Mouse (Mus musculus) liver, embryonic 12.5 days (tissue): ENCODE results near the gene Trim25. TPM values are rescaled to one million over a fixed set of nuclear protein-coding genes. Genes with fewer than 3 reads are reported as not detected.

ENCODE experiments used
- ATAC-seq: fragments of 200-750 bp; cut with Nextera tagmentation; 2 replicates; pipeline ENCODE4 v1.8.0; 2017; ENCODE audit warnings: moderate number of reproducible peaks, mild to moderate bottlenecking, moderate library complexity
- H3K27ac ChIP-seq: fragments of 300-500 bp; sonication (generic); 2 replicates; pipeline ENCODE4 v1.5.1; 2016; ENCODE audit warnings: mild to moderate bottlenecking
- H3K27me3 ChIP-seq: fragments of 300-500 bp; sonication (generic); replicated peaks from 2 replicates; pipeline ENCODE4 v1.6.1; 2016; ENCODE audit warnings: mild to moderate bottlenecking, moderate library complexity
- H3K36me3 ChIP-seq: fragments of 300-500 bp; sonication (generic); 2 replicates; pipeline ENCODE4 v1.6.1; 2016; ENCODE audit warnings: mild to moderate bottlenecking, moderate library complexity
- H3K4me1 ChIP-seq: fragments of 300-500 bp; sonication (generic); 2 replicates; pipeline ENCODE4 v1.6.1; 2016
- H3K4me2 ChIP-seq: fragments of 300-500 bp; sonication (generic); 2 replicates; pipeline ENCODE4 v1.6.1; 2016; ENCODE audit warnings: mild to moderate bottlenecking, moderate library complexity
- H3K4me3 ChIP-seq: fragments of 300-500 bp; sonication (generic); 2 replicates; pipeline ENCODE4 v1.5.1; 2016; ENCODE audit warnings: mild to moderate bottlenecking, moderate library complexity
- H3K9ac ChIP-seq: fragments of 300-500 bp; sonication (generic); 2 replicates; pipeline ENCODE4 v1.6.1; 2016; ENCODE audit warnings: mild to moderate bottlenecking, moderate library complexity
- H3K9me3 ChIP-seq: fragments of 300-500 bp; sonication (generic); replicated peaks from 2 replicates; pipeline ENCODE4 v1.6.1; 2016; ENCODE audit warnings: mild to moderate bottlenecking, moderate library complexity
- WGBS: fragments of 180-500 bp; shearing (Covaris S2); methylation state at CpG from one replicate; pipeline ENCODE4 v1.1.7; 2016; ENCODE audit not compliant: insufficient replicate concordance; 5-methylcytosine and 5-hydroxymethylcytosine counted together
- polyA plus RNA-seq: library from polyadenylated mRNA; unstranded; fragments of >200 nt; fragmentation: Nextera tagmentation; extraction: Ambion mirVana; gene quantifications from 2 replicates; pipeline ENCODE4 v1.2.1, GENCODE M21; 2016

The Trim25 gene
- polyA plus RNA-seq, 1 experiment from 2014 or later: 25.9 TPM

- Histone ChIP-seq H3K27me3 (no peaks in the 10 kb centered on the region), H3K9ac (no peak overlapping the region), H3K4me3 (no peak overlapping the region), H3K4me1 (peaks cover 19% of the 10 kb centered on the region), H3K36me3 (peaks cover 97% of the 10 kb centered on the region), H3K27ac (peak overlapping the region; percentile 34; the same call in 1 of the 2 replicates), H3K9me3 (no peaks in the 10 kb centered on the region), H3K4me2 (no peak overlapping the region)
- 83% methylated on average over 9 of the region's 9 CpGs for WGBS
- ATAC-seq: no peak
These were observed 9.9 kb downstream of the Trim25 start for GRCm38 (mm10) chr11:89009066-89009465.

- no peak for ATAC-seq
- peaks cover 99% of the 10 kb centered on the region for H3K36me3 ChIP-seq
- WGBS: 76% methylated on average over 7 of the region's 7 CpGs
These were observed 10.3 kb downstream of the Trim25 start for GRCm38 (mm10) chr11:89009496-89009895.

GRCm38 (mm10) chr11:89012241-89012640 lies 13.1 kb downstream of the Trim25 start:
- no peak for ATAC-seq
- WGBS: 73% methylated on average over 5 of the region's 5 CpGs
- H3K4me1 ChIP-seq: peaks cover 35% of the 10 kb centered on the region
- no peaks in the 10 kb centered on the region for H3K9me3 ChIP-seq
- H3K27ac ChIP-seq: no peak overlapping the region
- no peak overlapping the region for H3K9ac ChIP-seq
- H3K36me3 ChIP-seq: peaks cover 99% of the 10 kb centered on the region
- H3K4me2 ChIP-seq: no peak overlapping the region
- H3K27me3 ChIP-seq: no peaks in the 10 kb centered on the region
- H3K4me3 ChIP-seq: no peak overlapping the region

More at GRCm38 (mm10) chr11:89009496-89009895, 10.3 kb downstream of the Trim25 start:
- H3K27me3 ChIP-seq: no peaks in the 10 kb centered on the region
- H3K4me3 ChIP-seq: no peak overlapping the region
- no peak overlapping the region for H3K9ac ChIP-seq
- no peaks in the 10 kb centered on the region for H3K9me3 ChIP-seq
- H3K27ac ChIP-seq: no peak overlapping the region
- H3K4me2 ChIP-seq: no peak overlapping the region
- H3K4me1 ChIP-seq: peaks cover 18% of the 10 kb centered on the region; the same call in 1 of the 2 replicates

GRCm38 (mm10) chr11:89017514-89018182 lies 18.5 kb downstream of the Trim25 start:
- peak overlapping the region; percentile 53 for H3K4me2 ChIP-seq
- WGBS: 30% methylated on average over 9 of the region's 9 CpGs
- H3K4me1 ChIP-seq: peaks cover 74% of the 10 kb centered on the region
- H3K27ac ChIP-seq: peak overlapping the region; percentile 77
- ATAC-seq: peak; percentile 90
- H3K27me3 ChIP-seq: no peaks in the 10 kb centered on the region
- H3K9ac ChIP-seq: no peak overlapping the region
- H3K9me3 ChIP-seq: no peaks in the 10 kb centered on the region
- no peak overlapping the region for H3K4me3 ChIP-seq
- peaks cover 84% of the 10 kb centered on the region for H3K36me3 ChIP-seq

GRCm38 (mm10) chr11:89020681-89021305 lies 21.6 kb downstream of the Trim25 start:
- Histone ChIP-seq H3K27me3 (no peaks in the 10 kb centered on the region), H3K9me3 (no peaks in the 10 kb centered on the region), H3K9ac (no peak overlapping the region), H3K4me2 (no peak overlapping the region), H3K36me3 (peaks cover 53% of the 10 kb centered on the region), H3K4me3 (no peak overlapping the region), H3K4me1 (peaks cover 86% of the 10 kb centered on the region), H3K27ac (0 out of 2 replicates have a peak overlapping the region, but pooled peaks have one; percentile 43)
- 55% methylated on average over 9 of the region's 9 CpGs for WGBS
- ATAC-seq: no peak

- H3K36me3 ChIP-seq: peaks cover 44% of the 10 kb centered on the region
- ATAC-seq: no peak
- H3K27ac ChIP-seq: no peak overlapping the region
- peaks cover 88% of the 10 kb centered on the region for H3K4me1 ChIP-seq
- peak overlapping the region; percentile 3; the same call in 1 of the 2 replicates for H3K4me2 ChIP-seq
- no peak overlapping the region for H3K9ac ChIP-seq
- H3K27me3 ChIP-seq: no peaks in the 10 kb centered on the region
- H3K9me3 ChIP-seq: no peaks in the 10 kb centered on the region
- WGBS: 50% methylated on average over 7 of the region's 7 CpGs
- H3K4me3 ChIP-seq: no peak overlapping the region
These were observed 22.5 kb downstream of the Trim25 start for GRCm38 (mm10) chr11:89021687-89022086.

- no peak; the same call in 1 of the 2 replicates for ATAC-seq
- peaks cover 83% of the 10 kb centered on the region for H3K4me1 ChIP-seq
- no peak overlapping the region for H3K9ac ChIP-seq
- H3K27ac ChIP-seq: peak overlapping the region; percentile 46
- H3K27me3 ChIP-seq: no peaks in the 10 kb centered on the region
- WGBS: 31% methylated on average over 8 of the region's 8 CpGs
- peak overlapping the region; percentile 3; the same call in 1 of the 2 replicates for H3K4me2 ChIP-seq
- no peaks in the 10 kb centered on the region for H3K9me3 ChIP-seq
- peaks cover 38% of the 10 kb centered on the region for H3K36me3 ChIP-seq
- no peak overlapping the region for H3K4me3 ChIP-seq
These were observed 23.1 kb downstream of the Trim25 start for GRCm38 (mm10) chr11:89022120-89022731.

- H3K27ac ChIP-seq: peak overlapping the region; percentile 66; the same call in 1 of the 2 replicates
- H3K27me3 ChIP-seq: no peaks in the 10 kb centered on the region
- 75% methylated on average over 10 of the region's 10 CpGs for WGBS
- no peak overlapping the region for H3K9ac ChIP-seq
- peaks cover 81% of the 10 kb centered on the region for H3K4me1 ChIP-seq
- no peak overlapping the region for H3K4me3 ChIP-seq
- no peaks in the 10 kb centered on the region for H3K9me3 ChIP-seq
- no peak overlapping the region for H3K4me2 ChIP-seq
- no peak for ATAC-seq
- peaks cover 26% of the 10 kb centered on the region for H3K36me3 ChIP-seq
These were observed 24.3 kb downstream of the Trim25 start for GRCm38 (mm10) chr11:89023477-89023876.

GRCm38 (mm10) chr11:89024181-89024881 lies 25.2 kb downstream of the Trim25 start:
- no peak overlapping the region for H3K4me3 ChIP-seq

GRCm38 (mm10) chr11:89025603-89026002 lies 26.4 kb downstream of the Trim25 start:
- no peaks in the 10 kb centered on the region for H3K27me3 ChIP-seq
- peak overlapping the region; percentile 66; the same call in 1 of the 2 replicates for H3K27ac ChIP-seq
- no peak overlapping the region for H3K4me3 ChIP-seq
- no peaks in the 10 kb centered on the region for H3K9me3 ChIP-seq
- 71% methylated on average over 3 of the region's 3 CpGs for WGBS
- H3K9ac ChIP-seq: no peak overlapping the region
- H3K36me3 ChIP-seq: peaks cover 5% of the 10 kb centered on the region
- no peak for ATAC-seq
- H3K4me1 ChIP-seq: peaks cover 71% of the 10 kb centered on the region
- H3K4me2 ChIP-seq: no peak overlapping the region

More at GRCm38 (mm10) chr11:89024181-89024881, 25.2 kb downstream of the Trim25 start:
- ATAC-seq: peak; percentile 42
- Histone ChIP-seq H3K27ac (peak overlapping the region; percentile 66), H3K27me3 (no peaks in the 10 kb centered on the region), H3K9ac (no peak overlapping the region), H3K36me3 (peaks cover 18% of the 10 kb centered on the region), H3K9me3 (no peaks in the 10 kb centered on the region), H3K4me2 (no peak overlapping the region), H3K4me1 (peaks cover 81% of the 10 kb centered on the region)
- 57% methylated on average over 11 of the region's 11 CpGs for WGBS

- Histone ChIP-seq H3K27me3 (no peaks in the 10 kb centered on the region), H3K4me2 (no peak overlapping the region), H3K4me1 (peaks cover 66% of the 10 kb centered on the region), H3K9ac (no peak overlapping the region), H3K4me3 (no peak overlapping the region), H3K27ac (peak overlapping the region; percentile 66; the same call in 1 of the 2 replicates), H3K36me3 (no peaks in the 10 kb centered on the region), H3K9me3 (no peaks in the 10 kb centered on the region)
- 71% methylated on average over 3 of the region's 3 CpGs for WGBS
- ATAC-seq: no peak
These were observed 26.9 kb downstream of the Trim25 start for GRCm38 (mm10) chr11:89026117-89026516.
